Mouse (Mus musculus): ENCODE data around the gene Wdr53.
"Not testable (repeated sequence)": the region's sequence is repeated elsewhere in the genome, so short reads cannot be mapped to it uniquely, and the experiment has no call there.

Wdr53 gene

DNA sequence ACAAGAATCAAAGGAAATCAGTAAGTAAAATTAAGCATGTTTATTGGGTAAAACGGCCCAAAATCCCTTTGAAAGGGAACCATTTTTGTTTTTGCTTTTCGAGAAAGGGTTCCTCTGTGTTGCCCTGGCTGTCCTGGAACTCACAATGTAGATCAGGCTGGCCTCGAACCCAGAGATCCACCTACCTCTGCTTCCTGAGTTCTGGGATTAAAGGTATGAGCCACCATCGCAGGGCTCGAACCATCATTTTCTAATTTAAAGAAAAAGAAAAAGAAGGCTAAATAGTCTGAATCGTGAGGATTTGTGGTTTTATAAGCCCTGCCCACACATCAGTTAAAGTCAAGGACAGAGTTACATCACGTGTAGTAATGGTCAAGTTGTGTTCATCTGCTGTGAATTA, 31.4 kb downstream of the Wdr53 start:
- DNase-seq (ENCODE audit: low read depth, low spot score) = peak; percentile 16

DNA sequence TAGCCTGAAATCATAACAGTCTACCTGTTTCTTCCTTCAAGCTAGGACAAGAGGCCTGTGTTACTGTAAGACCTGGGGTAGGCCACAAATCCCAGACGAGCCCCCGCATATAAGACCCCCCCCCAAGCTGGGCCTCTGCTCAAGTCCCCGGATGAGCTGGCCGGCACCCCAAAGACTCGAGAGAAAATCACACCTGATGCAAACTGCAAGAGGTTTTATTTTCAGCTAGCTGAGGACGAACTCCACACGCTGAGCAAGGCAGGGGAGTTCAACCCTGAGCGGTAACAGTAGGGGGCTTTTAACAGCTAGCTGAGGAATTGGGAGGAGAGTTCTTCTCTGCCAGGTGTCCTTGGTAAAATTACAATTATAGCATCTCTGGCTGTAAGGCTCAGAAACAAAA, 33.2 kb downstream of the Wdr53 start:
- no peak for DNase-seq (ENCODE audit: low read depth, low spot score)

DNA sequence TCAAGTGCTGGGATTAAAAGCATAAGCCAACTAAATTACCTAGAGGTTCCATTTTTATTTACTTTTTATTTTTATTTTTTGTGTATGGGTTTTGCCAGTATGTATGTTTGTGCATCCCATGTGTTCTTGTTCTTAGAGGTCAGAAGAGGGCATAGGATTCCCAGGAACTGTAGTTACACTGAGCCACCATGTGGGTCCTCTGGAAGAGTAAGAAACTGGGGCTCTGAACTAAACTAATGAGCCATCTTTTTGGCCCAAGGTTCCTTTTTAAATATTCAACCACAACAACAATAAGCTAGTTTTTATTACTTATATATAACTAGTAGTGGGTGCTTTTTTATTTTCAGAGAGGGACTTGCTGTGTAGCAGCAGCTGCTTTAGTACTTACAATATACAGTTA, 35.6 kb downstream of the Wdr53 start:
- no peak for DNase-seq (ENCODE audit: low read depth, low spot score)

DNA sequence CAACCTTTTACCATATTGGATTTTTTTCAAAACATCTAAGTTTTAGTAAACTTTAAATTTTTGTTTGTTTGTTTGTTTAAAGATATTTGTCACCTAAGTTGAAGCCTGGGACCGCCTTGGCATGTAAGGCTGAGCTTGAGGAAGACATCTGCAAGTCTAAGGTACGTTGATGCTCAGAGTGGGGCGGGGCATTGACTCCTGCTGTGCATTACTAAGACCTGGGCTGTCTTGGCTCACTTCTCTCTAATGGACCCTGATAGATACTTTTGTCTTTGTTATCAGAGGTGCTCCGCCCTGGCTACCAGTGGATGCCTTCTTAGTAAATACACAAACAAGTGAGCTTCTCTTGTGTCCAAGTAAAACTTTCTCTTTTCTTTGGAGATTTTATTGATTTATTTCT, 44.8 kb downstream of the Wdr53 start:
- DNase-seq (ENCODE audit: low read depth, low spot score) = no peak

DNA sequence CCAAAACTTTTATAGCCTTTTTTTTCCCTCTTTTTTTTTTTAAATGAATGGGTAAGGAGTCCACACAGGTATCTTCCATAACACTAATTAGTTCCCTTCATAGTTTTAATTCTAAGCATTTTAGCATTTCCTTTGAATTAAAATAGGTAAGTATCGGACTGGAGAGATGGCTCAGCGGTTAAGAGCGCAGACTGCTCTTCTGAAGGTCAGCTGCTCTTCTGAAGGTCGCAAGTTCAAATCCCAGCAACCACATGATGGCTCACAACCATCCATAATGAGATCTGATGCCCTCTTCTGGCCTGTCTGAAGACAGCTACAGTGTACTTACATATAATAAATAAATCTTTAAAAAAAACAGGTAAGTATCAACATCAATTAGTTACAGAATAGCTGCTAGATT, 52.6 kb downstream of the Wdr53 start:
- DNase-seq (ENCODE audit: low read depth, low spot score) = not testable (repeated sequence)

DNA sequence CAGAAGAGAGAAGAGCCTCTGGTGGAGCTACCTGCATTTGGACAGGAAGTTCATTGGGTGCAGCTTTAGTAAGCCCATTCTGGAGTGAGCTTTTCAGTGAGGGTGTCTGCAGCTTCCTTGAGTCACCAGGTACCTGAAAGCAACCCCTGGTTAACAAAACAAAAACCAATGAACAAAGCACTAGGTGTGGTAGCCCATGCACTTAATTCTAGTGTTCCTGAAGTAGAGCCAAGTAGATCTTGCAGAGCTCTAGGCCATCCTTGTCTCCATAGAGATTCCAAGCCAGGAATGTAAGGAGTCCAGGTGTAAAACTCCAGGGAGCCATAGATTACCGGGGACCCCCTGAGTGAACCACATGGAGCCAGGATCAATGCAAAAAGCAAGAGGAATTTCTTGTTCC, 56.0 kb downstream of the Wdr53 start:
- DNase-seq (ENCODE audit: low read depth, low spot score) = no peak

DNA sequence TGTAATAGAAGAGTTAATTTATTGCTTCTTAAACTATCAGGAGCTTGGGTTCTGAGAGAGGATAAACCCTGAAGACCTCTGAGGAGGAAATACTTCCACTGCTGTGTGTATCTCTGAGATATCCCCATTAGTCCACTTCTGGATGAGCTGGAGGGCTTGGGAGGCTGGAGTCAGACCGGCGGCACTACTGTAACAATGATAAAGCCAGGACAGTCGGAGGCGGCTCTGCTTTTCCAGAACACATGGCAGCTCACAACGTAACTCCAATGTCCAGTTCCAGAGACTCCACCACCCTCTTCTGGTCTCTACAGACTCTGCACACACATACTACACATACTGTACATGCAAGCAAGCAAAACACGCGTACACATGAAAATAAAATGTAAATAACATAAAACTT, 56.9 kb downstream of the Wdr53 start:
- DNase-seq (ENCODE audit: low read depth, low spot score) = no peak
